Mouse (Mus musculus) heart, postnatal 0 days (tissue): ENCODE results near the gene Prrt1.

Source experiments
- CTCF ChIP-seq: IDR thresholded peaks from 2 replicates; pipeline ENCODE4 v1.5.1; 2016; ENCODE audit warnings: antibody characterized with exemption, control low read depth, low read depth
- EP300 ChIP-seq: IDR thresholded peaks from 2 replicates; pipeline ENCODE4 v1.6.1; 2016; ENCODE audit warnings: antibody characterized with exemption, low read depth

- TF ChIP-seq EP300 (no peak), CTCF (no peak)
Observed at GRCm38 (mm10) chr17:34629221-34629751, at the start of gene Prrt1.
